Mouse (Mus musculus): ENCODE measurements around the gene Tlr9.

Gene Tlr9

DNA sequence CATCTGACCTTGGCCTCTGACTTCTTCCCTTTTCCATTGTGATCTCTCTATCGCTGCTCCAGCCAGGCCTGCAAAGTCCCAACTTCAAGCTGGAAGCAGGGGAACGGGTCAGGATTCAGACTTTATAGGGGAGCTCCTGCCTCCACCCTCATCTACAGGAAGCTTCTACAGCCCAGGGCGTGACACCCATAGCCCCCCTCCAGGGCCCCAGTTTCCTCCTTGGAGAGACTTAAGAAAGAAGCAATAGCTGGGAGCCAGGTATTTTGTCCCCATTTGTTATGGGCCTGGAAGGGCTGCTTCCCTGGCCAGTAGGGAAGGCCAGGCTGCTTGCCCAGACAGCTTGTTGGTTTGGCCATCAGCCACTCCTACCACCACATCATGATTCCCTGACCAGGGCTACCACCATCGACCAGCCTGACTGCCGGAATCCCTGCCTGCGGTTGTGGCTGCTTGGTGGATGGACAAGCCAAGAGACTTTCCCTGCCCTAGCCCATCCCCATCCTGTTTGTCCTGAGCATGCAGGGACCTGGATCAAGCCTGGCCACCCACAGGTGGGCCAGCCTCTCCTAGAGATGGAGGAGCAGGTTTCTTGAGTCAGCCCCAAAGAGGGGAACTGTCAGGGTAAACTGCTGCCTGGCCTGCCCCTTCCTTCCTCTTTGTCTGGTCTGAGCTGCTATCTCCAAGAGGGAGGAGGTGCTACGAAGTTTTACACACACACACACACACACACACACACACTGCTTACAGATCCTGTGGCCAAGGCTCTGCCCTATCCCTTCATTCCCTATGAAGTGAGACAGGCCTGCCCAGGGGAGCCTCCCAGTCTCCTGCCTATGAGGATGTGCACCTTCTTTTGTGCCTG lies 18.2 kb upstream of the Tlr9 start:
- no peak for DNase-seq

DNA sequence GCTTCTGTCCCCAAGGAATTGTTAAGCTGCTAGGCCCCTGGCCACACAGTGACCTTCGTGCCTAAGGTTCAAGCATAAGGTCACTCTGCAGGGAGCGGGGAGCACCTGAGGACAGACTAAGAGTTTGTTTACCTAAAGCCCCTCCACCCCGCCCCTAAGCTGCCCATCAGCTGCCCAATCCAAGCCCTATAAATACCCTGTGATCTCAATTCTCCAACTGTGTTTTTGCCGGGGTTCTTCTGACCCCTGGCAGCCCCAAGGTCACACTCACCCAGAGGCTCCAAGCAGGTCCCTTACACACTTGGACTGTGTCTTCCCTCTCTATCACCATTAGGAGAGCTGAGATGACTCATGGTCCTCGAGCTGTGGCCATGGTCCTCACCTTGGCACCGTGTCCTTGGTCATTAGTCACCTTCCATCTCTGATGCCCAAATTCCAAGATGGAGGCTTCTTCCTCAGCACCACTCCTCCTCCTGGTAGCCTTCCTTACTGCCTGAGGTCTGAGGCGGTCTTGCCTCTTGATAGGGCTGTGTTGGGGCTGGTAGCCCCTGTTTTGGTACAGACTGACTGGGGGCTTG lies 16.6 kb upstream of the Tlr9 start:
- DNase-seq = no peak

DNA sequence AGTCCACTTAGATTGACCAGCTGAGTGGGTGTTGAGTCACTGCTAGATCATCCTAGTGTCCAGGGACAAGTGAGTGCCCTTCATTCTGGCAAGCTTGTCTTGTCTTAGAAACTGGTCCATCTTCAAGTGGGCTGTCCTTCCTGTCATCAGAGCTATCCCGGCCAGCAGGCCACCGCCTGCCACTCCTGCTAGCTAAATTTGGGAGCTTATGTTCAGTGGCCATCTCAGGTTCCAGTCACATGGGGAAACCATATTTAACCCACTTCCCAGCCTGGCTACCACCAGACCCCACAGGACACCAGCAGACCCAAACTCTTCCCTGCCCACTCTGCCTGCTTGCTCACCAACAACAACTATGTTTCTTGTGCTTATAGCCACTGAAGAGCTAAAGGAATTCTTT lies 15.9 kb upstream of the Tlr9 start:
- DNase-seq = no peak

DNA sequence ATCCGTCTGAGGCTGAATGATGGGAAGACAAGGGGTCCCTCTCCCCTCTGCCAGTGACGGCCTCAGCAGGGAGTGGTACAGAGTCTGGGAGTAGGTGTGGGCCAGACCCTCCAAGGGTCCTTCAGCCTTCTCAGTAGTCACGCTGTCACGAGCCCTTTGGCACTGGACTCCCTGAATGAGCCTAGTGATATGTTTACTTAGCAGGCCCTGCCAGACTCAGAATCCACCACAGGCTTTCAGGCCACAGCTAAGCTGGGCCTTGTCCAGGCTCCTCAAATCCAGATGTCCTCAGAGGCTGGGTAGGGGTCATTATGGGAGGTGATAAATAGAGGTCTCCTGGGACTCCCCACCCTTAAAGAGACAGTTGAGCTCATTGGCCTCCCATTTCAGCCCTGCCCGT lies 14.2 kb upstream of the Tlr9 start:
- no peak for DNase-seq

DNA sequence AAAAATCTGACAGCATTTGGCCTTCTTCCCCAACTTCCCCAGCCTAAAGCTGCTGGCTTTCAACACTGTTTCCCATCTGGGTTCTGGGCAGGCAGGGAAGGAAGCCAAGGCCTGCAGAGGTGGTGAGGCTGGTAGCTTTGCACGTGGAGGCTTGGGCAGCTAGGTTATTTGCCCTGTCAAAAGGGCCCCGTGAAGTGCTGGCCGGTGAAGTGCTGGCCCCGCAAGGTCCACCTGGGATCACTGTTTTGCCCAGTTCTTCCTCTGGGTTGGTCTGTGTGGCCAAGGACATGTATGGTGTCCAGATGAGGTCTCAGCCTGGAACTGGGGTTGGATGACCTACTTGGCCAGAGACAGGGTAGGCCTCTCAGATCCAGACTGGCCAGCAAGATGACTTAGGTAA lies 12.4 kb upstream of the Tlr9 start:
- no peak for DNase-seq

DNA sequence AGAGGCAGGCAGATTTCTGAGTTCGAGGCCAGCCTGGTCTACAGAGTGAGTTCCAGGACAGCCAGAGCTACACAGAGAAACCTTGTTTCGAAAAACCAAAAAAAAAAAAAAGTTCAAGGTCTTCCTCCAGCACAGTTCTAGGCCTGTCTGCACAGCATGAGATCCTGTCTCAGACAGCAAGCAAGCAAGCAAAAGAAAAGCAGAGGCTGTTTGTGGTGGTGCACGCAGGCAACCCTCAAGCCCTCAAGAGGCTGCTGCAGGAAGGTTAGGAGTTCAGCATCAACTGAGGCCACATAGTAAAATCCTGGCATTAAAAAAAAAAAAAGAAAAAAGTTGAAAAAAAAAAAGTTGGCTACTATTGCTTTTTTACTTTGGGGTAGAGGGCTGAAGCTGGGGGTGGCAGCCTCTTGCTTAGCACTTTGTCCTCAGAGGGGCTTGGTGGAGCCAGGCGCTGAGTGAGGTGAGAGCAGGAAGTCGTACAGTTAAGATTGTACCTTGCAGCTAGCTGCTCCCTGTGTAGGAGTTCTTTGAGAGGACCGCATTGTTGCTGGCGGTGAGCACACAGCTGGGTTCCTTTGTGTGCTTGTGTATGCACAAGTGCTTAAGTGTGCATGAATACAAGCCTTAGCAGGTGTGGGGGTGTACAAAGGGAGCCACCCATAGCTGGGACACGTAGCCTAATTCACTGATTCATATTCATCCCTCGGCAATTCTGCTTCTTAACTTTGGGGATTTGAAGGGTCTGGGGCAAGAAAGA lies 11.4 kb upstream of the Tlr9 start:
- DNase-seq = no peak

DNA sequence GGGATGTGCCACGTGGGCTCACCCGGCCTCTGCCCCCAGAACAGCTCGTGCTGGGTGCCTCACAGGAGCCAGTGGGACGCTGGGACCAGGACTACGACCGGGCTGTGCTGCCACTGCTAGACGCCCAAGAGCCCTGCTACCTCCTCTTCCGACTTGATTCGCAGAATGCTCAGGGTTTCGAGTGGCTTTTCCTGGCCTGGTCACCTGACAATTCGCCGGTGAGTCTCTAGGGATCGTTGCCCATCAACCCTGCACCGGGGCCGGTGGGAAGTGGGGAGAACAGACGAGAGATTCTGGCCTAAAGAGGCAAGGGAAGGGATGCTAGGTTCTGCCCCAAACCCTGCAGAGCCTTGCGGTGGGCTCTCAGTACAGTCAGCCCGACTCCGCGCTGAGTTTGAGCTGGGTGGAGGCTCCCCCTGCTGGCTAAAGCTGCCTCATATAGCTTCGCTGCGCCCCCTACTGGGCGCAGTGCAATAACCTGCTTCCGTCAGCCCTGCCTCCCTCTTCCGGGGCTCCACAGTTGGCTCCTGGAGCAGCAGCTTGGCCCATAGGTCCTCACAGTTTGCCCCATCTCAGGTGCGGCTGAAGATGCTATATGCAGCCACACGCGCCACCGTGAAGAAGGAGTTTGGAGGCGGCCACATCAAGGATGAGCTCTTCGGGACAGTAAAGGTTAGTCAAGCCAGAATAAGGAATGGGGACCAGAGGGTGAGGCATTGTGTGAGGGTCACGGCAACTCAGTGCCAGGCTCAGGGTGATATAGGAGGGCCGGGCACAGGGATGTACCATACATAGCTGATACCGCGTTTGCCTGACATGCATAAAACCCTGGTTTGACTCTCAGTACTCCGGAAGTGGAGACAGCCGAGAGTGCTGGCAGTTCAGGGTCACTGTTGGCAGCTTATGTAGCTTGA lies 10.5 kb upstream of the Tlr9 start:
- peak; percentile 86 to 94 for DNase-seq

DNA sequence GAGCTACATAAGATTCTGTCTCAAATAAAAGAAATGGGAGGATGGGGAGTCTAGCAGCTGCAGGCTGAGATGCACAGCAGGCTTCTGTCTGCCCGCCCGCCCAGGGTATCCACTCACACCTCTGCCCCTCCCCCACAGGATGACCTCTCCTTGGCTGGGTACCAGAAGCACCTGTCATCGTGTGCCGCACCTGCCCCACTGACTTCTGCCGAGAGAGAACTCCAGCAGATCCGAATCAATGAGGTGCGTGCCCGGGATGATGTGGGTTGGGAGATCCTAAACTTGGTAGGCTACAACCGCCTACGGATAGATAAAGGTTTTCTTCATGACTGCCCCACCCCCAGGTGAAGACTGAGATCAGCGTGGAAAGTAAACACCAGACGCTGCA lies 9.8 kb upstream of the Tlr9 start:
- no peak for DNase-seq

DNA sequence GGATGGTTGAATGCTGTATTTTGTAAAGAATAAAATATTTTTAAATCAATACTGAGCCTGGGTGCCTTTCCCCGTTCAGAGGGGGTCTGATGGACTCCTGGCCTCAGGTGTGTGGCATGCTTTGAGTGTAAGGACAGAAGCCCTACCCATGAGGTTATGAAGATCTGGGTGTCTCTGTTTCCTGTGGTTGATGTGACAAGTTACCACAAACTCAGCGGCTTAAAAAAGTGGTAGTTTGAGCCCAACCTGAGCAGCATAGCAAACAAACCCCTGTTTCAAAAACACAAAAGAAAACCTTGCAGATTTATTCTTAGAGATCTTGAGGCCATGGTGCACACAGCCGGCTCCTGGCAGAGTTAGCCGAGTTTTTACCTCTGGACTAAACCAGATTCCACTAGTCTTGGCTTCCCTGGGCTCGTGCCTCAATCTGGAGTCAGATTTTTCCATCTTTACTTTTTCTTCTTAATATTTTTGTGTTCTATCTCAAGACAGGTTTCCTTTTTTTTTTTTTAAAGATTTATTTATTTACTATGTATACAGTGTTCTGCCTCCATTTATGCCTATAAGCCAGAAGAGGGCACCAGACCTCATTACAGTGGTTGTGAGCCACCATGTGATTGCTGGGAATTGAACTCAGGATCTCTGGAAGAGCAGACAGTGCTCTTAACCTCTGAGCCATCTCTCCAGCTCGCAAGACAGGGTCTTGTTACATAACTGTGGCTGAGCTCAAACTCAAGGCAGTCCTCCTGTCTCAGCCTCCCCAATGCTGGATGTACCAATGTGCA lies 6.9 kb upstream of the Tlr9 start:
- DNase-seq = no peak

DNA sequence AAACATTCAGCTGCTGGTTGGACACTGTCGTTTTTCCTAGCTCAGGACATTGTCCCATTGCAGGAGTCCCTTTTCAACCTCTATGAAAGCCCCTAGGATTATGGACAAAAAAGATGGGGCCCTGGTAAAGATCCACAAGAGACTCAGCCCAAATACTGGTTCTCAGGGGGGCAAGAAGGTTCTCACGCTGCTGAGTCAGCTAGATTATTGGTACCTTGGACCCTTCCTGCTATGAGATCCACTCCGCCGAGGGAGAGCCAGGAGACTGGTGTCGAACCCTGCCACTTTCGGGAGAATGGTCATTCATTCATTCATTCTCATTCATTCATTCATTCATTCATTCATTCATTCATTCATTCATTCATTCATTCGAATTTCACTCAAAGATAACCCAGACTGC lies 5.4 kb upstream of the Tlr9 start:
- DNase-seq = no peak

DNA sequence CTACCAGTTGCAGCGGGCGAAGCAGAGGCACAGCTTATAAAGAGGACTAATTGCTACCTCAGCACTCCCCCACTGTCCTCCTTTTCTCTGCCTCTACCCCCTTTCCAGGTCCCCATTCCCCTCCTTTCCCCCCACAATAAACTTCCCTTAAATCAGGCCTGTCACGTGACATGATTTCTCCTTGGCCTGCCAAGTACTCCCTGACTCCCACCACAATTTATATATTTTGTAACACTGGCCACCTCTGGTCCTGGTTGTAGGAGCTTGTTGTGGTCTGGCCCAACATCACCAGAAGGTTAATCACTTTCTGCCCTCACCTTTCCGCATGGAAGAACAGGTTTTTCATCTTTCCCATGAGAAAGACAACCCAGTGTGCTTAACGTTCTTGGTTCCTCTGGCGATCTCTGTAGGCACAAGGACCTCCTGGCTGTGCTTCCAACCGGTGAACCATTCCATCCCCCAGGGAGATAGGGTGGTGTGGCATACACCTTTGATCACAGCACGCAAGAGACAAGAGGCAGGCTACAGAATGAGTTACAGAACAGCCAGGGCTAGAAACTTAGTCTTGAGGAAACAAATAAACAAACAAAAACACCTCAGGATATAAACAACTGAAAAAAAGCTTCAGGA lies 1.4 kb upstream of the Tlr9 start:
- no peak for DNase-seq

DNA sequence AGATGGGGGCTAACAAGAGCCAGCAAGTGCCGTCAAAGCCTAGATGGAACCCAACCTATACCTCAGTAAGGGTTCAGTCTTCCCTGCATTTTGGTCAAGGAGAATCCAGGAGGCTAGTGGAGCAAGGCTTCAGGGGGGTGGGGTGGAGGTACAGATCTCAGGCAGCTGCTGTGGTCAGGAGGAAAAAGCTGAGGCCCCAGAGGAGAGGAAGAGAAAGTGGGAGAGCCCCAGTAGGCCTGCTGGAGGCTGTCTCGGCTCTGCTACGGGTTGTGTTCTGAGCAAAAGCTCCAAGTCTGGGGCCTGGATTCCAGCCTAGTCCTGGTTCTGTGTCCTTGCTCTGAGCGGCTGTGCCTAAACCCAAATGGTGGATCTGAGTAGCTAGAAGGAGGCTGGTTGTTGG lies 596 bp downstream of the Tlr9 start:
- DNase-seq = no peak

DNA sequence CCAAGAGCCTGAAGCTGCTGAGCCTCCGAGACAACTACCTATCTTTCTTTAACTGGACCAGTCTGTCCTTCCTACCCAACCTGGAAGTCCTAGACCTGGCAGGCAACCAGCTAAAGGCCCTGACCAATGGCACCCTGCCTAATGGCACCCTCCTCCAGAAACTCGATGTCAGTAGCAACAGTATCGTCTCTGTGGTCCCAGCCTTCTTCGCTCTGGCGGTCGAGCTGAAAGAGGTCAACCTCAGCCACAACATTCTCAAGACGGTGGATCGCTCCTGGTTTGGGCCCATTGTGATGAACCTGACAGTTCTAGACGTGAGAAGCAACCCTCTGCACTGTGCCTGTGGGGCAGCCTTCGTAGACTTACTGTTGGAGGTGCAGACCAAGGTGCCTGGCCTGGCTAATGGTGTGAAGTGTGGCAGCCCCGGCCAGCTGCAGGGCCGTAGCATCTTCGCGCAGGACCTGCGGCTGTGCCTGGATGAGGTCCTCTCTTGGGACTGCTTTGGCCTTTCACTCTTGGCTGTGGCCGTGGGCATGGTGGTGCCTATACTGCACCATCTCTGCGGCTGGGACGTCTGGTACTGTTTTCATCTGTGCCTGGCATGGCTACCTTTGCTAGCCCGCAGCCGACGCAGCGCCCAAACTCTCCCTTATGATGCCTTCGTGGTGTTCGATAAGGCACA lies 3.2 kb downstream of the Tlr9 start:
- DNase-seq = no peak

DNA sequence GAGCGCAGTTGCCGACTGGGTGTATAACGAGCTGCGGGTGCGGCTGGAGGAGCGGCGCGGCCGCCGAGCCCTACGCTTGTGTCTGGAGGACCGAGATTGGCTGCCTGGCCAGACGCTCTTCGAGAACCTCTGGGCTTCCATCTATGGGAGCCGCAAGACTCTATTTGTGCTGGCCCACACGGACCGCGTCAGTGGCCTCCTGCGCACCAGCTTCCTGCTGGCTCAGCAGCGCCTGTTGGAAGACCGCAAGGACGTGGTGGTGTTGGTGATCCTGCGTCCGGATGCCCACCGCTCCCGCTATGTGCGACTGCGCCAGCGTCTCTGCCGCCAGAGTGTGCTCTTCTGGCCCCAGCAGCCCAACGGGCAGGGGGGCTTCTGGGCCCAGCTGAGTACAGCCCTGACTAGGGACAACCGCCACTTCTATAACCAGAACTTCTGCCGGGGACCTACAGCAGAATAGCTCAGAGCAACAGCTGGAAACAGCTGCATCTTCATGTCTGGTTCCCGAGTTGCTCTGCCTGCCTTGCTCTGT lies 3.8 kb downstream of the Tlr9 start:
- DNase-seq = peak in 1 of 2 experiments; percentile 61

DNA sequence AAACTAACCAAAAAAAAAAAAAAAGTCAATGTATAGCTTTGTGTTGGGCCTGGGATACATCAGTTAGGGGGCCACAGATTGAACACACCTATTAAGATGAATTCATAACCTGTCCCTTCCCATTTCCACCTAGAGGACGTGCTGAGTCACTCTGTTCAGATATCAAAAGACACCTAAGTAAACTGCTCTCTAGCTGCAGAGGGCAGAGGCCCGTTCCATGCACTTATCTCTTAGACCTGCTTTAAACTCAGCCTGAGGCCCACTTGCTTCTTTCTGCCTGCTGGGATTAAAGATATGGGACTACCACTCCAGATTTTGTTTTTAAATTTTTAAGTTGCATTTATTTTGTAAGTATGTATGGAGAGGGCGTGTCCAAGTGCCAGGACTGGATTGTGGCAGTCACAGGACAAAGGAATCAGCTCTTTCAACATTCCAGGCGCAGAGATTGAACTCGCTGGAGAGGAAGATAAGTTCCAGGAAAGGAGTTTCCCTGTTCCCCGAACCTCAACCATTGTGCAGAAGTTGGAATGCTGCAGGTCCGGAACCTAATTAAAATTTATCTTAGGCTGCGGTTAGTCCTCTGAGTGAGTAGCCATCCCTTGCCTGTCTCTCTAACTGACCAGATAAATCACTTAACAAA lies 5.5 kb downstream of the Tlr9 start:
- DNase-seq = no peak

DNA sequence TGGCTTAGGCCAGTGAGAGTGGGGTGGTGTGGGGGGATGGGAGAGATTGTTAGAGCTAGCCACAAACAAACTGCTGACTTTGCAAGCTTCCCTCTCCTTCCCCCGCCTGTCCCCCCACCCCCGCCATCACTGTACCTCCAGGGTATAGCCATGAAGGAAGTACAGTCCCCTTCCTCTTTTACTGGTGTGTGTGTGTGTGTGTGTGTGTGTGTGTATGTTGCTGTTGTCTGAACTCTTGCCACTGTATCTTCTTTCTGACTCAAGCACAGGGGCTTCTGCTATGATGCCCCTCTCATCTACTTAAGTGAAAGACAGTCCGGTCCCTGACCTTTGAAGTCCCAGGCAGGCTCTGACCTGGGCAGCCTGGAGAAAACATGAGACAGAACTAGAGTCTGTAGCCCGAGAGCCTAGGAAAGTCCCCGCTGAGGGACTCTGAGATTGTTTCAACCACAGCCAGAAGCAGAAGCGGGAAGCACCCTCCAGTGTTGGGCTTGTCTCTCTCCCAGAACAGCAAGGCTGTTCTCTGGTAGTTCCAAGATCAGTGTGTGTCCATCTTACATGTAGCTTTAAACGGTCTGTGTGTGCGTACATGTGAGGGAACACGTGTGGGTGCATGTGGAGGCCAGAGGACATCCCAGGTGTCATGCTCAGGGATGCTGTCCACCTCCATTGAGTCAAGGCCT lies 7.8 kb downstream of the Tlr9 start:
- no peak for DNase-seq

DNA sequence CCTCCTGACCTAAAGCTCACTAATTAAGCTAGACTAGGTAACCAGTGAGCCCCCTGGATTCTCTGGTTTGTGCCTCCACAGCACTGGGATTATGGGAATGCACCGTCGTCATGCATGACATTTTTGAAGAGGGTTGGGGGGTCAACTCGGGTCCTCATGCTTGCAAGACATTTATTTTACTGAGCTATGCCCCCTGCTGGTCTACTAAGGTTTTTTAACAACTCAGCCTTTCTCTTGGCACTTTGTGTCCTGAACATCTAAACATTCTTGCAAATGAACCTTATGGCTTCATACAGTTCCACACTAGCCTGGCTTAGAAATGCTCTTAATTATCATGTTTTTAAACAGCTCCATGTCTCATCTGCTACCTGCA lies 8.3 kb downstream of the Tlr9 start:
- no peak for DNase-seq

DNA sequence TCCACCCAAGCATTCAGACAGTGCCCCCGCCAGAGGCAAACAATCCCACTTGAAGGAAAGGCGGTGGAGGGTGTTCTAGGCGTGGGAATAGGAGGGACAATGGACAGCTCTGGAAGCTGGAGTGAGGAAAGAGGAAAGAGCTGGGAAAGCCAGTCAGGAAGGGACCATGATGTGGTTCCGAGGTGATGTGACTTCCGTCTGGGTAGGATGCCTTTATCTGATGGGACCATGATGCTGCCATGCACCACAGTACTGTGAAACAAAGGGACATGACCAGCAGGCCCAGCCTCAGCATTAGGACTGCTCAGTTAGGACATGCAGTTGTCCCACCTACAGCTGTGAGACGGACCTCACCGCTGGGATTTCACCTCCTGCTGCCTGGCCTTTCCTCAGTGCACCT lies 8.8 kb downstream of the Tlr9 start:
- no peak for DNase-seq

DNA sequence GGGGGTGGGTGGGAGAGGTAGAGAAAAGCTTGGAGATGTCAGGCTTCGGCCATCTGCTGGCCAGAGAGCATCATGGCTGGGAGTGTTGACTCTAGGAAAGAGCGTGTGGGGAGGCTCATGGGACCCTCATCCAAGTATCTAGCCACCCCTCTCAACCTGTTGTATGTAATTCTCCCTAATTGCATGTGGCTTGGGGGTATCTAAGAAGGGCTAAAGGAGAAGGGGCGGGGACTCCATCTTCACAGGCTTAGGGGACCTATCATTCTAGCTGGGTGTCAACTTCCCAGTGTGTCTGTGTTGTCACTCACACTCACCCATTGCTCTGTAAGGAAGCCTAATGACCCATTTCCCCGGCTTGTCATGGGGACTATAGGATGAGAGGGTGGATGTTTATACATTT lies 9.4 kb downstream of the Tlr9 start:
- no peak for DNase-seq

DNA sequence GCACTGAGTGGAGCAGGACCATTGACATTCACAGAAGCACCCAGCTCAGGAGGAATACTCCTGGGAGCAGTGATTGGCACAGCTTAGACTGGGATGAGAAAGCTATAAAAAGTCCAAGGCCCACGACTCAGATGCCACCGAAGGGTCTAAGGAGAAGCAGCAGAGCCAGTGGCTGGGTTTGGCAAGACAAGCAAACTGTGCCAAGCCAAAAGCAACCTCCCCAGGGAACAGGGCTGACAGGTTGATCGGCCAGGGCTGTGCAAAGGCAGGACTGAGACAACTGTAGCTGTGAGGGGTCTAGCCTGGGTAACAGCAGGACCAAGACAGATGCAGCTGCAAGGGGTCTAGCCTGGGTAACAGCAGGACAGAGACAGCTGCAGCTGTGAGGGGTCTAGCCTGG lies 10.6 kb downstream of the Tlr9 start:
- no peak for DNase-seq
